Mouse (Mus musculus): ENCODE data around the gene Dennd5b.
"Not testable (repeated sequence)": the region's sequence is repeated elsewhere in the genome, so short reads cannot be mapped to it uniquely, and the experiment has no call there.

The Dennd5b gene

DNA sequence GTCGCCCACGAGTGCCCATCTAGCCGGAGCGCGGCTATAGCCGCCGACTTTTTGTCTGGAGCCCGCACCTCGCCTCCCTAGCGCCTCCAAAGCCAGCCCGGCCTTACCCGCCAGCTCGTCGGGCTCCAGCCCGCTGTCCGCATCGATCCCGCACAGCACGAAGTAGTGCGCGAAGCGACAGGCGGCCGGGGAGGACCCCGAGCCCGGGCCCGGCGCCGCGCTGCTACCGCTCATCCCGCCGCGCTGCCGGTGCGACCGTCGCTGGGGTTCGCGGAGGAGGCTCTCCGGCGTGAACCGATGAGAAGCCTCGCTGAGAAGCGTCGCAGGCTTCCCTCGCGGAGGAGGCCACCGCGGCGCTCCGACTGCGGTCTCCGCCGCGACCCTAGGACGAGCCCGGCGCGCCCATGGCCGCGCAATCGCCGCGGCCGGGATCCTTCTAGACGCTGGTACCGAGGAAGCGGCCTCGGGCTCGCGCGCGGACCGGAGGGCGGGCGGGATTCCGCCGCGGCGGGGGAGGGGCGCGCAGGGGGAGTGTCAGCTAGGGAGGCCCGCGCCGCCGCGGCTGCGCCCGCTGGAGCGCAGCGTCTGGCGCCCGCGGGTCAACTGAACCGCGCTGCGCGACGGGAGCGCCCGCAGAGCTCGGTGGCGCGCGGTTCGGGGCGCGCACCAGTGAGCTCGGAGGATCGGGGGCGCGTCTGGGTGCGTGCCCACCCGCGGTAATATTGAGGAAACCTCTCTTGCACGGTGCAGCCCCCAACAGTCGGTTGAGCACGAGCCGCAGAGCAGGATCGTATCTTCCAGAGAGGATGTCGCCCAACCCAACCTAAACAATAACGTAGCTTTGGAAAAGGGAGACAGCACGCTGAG, at the start of gene Dennd5b:
Dennd5b (minus strand) TSS at position 605 of the 867 bp plus-strand sequence.
- DNase-seq (ENCODE audit: low spot score in 2 of 2) = peak; percentile 57 to 77

DNA sequence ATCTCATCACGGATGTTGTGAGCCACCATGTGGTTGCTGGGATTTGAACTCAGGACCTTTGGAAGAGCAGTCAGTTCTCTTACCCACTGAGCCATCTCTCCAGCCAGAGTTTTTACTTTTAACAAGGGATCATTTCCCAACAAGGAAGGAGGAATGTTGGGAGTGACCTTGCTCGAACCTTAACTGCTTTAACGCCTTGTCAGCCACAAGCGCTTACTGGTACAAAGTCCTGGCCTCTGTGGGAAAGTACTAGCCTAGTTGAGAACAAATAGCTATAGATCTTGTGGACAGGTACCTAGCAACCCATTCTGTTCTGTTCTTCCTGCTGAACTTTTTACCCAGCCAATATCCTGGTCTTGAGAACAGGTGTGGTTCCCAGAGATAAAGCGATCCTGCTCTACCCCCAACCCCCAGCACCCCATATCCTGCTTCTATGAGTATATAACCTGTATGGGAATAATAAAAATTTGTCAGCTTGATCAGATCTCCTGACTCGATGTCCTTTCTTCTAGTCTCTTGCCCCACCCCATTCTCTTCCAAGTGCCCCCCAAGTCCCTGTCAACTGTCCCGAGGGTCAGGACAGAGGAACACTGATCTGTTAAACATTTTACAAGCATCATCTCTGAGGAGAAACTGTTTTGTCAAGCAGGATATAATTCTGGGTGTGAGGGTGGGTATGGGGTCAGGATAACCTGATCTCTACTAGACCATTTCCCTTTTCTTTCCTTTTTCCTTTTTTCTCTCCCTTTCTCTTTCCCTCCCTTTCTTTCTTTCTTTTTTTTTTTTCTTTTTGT, 47.2 kb upstream of the Dennd5b start:
- no peak for DNase-seq (ENCODE audit: low spot score in 2 of 2)

DNA sequence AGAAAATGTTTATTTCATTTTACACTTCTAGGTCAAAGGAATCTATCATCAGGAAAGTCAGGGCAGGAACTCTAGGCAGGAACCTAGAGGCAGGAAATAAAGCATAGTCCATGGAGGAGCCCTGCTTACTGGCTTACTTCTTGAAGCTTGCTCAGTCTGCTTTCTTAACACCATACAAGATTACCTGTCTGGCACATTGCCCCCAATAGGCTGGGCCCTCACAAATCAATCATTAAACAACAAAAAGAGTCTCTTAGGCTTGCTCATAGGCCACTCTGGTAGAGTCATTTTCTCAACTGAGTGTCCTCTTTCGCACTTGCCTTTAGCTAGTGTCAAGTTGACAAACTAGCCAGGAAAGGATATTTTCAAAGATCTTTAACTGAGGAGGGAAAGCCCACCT, 43.7 kb upstream of the Dennd5b start:
- DNase-seq (ENCODE audit: low spot score in 2 of 2) = no peak

DNA sequence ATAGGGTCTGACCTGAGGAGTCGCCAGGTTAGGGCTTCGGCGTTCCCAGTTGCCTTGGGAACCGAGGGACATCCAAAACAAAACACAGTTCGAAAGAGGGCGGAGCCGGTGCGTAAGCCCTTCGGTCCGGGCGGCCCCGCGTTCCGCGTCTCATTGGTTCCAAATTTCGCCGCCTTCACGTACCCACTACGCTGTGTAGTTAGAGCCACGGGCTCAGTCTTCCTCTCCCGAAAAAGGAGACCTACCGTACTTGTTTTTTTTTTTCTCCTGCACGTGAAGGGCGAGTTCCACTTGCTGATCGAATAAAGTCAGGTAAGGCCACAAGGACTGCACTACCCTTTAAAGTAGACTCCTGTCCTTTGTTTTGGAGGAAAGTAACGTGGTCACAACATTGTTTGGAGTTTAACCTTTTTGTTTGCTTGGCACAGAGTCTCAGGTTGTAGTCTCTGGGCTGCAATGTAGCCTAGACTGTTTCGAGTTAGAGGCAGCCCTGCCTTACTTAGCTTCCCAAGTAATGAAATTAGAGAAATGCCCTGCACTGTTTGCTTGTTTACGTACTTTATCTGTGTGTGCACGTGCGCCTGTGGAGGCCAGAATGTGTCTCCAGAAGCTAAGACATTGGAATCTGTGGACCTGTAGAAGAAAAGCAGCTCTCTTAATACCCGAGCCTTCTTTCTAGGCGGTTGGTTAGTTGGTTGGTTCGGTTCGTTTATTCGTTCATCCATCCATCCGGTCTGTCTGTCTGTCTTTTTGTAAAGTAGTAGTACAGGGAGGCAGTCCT, 40.1 kb upstream of the Dennd5b start:
- peak; percentile 58 to 66 for DNase-seq (ENCODE audit: low spot score in 2 of 2)

DNA sequence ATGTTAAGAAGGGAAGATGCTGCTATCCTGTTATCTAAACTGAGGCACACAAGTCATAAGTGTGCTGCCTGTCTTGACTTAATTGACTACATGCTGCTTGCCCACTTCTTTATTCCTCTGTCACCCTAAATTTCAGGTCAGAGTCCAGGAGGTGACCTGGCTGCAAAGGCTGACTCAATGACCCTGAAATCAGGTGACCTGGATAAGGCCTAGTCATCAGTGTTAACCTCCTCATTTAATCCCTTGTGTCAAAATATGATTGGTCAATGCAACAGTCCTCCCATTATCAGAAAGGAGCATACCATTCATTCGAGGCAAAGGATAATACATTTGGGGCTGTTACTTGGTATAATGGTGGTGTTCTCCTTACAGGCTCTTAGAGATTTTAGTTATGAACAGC, 38.0 kb upstream of the Dennd5b start, which contains the start of gene Etfbkmt:
Etfbkmt (plus strand) TSS at position 379 of the 400 bp plus-strand sequence.
- DNase-seq (ENCODE audit: low spot score in 2 of 2) = no peak

DNA sequence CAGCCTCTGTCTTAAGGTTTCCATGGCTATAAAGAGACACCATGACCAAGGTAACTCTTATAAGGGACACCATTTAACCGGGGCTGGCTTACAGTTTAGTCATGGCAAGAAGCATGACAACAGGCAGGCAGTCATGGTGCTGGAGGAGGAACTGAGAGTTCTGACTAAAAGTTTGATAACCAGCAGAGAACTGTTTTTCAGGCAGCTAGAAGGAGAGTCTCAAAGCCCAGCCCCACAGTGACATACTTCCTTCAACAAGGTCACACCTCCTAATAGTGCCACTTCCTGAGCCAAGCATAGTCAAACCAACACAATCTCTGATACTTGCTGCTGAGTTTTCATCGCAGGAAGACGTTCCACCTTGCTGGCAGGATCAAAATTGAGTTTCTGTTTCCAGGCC, 37.5 kb upstream of the Dennd5b start:
- DNase-seq (ENCODE audit: low spot score in 2 of 2) = no peak

DNA sequence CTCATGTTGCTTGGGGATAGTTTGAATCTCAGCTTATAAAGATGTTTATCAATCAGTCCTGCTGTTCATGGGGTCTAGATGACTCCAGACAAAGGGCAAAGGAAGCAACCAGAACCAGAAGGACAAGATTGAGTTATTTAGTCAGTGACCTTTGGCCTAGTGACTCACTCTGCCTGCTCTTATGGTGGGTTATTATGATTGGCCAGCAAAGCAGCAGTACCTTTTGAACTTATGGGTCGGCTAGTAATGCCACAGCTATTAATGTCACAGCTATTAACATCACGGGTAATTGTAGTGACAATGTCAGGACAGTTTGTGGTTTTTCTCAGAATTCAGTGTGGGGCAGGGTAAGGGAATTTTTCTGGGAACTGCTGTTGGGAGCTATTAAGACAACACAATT, 36.5 kb upstream of the Dennd5b start:
- DNase-seq (ENCODE audit: low spot score in 2 of 2) = no peak

DNA sequence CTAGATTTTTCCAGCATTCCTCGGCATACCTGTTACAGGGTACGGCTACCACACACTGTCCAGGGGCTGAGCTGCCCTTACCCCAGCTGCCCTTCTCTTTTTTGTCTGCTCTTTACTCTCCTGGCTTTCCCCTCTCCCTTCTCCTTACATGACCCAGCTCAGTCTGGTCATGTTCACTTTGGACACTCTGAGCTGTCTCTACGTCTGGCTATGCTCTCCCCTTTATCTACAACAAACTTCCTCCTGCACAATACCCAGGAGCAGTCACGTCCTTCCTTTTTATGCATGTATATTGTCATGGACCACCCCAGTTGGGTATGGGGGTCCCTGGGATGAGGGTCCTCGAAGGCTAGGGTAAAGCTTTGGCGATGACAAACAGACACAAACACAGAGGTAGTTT, 34.2 kb upstream of the Dennd5b start:
- DNase-seq (ENCODE audit: low spot score in 2 of 2) = no peak

DNA sequence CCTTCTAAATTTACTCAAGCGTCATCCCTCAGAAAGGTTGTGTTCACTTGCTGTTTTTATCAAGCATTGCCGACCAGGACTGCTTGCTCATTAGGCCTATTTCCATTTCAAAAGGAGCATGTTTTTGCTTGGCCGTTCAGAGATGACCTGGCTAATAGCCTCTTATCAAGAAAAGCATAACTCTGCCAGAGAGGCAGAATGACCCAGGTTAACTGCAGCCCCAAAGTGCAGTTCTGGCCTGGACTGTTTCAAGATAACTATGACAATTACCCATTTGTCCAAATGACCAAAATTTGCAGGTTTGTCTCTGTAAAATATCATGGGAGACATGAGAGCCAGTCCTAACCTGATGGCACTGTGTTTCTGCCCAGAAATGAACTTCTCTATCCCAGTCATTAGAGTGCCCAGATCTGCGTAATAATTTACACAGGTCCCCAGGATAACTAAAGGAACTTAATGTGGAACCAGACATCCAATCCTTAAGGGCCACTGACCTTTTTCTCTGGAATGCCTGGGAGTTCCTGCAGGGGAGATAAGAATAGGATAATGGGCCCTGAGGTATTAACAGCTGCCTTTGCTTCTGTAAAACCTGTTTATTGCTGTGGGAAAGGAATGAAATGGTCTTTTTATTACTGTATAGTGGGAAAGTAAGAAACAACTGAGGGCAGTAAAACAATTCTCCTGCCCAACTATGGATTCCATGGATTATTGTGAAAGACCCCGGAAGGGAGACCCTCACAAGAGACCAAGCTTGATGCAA, 33.1 kb upstream of the Dennd5b start:
- DNase-seq (ENCODE audit: low spot score in 2 of 2) = no peak

DNA sequence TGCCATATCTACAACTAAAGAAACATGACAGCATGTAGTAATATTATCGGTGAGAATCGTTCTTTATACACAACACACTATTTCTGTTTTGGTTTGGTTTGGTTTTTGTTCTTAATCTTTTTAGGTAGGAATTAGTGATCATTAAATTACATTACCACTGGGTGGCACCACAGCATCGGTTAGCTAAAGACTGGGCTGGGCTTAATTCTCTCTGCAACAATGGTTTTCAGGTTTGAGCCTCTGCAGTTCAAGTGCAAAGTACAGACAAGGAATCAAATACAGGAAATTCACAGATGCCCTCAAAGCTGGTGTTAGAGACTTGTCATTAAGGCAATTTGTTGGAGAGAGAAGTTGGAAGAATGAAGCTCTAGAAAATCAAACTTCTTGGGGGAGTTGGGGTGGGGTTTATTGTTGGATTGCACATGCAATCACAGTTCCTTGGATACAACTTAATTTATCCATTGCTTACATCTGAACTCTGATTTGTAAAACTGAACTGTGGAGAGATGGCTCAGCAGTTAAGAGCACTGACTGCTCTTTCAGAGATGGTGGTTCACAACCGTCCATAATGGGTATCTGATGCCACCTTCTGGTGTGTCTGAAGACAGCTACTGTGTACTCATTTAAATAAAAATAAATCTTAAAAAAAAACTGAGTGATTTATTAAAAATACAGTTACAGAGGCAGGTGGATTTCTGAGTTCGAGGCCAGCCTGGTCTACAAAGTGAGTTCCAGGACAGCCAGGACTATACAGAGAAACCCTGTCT, 31.0 kb upstream of the Dennd5b start:
- peak in 1 of 2 experiments; percentile 4 for DNase-seq (ENCODE audit: low spot score in 2 of 2)

DNA sequence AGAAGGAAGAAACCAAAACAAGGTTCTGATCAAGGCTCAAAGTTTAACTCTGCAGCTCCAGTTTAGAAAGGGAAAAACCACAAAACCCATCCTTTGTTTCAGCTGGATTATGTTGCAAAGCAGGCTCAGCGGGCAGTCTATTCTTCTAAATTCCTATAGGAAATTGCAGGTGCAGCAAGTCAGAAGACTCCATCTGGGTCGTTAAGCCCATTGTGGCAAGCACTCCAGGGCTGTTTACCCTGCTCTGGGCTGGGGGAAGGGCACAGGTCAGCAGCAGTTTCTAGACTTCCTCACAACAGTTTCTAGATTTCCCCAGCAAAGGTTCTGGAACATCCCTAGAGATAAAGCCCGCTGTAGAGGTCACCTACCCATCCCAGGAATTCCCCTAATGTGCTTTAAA, 29.6 kb upstream of the Dennd5b start:
- DNase-seq (ENCODE audit: low spot score in 2 of 2) = no peak

DNA sequence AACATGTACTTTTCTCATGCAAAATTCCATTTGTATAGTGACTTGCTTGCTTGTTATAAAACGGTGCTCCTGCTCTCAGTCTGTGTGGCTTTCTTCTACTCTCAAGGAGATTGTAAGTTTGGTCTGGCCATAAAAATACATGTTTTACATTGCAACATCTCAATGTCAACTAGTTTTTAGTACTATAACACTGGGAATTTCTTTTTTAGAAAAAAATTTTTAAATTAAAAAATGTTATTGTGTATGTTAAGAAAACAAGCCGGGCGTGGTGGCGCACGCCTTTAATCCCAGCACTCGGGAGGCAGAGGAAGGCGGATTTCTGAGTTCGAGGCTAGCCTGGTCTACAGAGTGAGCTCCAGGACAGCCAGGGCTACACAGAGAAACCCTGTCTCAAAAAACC, 28.4 kb upstream of the Dennd5b start, which contains the start of gene Gm10203:
Gm10203 (plus strand) TSS at position 301 of the 400 bp plus-strand sequence.
- DNase-seq (ENCODE audit: low spot score in 2 of 2) = not testable (repeated sequence)

DNA sequence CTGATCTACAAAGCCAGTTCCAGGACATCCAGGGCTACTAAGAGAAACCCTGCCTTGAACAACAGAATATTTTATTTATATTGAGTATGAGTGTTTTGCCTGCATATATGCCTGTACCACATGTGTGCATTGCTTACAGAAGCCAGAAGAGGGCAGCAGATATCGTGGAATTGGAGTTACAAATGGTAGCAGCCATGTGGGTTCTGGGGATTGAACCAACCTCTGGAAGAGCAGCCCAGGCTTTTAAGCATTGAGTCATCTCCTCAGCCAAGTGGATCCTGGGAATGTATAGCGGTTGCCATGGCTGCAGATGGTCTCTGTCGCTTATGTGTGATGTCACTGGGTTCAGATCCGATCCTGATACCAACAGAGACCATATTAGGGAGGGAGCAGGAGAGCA, 25.2 kb upstream of the Dennd5b start:
- peak in 1 of 2 experiments; percentile 30 for DNase-seq (ENCODE audit: low spot score in 2 of 2)

DNA sequence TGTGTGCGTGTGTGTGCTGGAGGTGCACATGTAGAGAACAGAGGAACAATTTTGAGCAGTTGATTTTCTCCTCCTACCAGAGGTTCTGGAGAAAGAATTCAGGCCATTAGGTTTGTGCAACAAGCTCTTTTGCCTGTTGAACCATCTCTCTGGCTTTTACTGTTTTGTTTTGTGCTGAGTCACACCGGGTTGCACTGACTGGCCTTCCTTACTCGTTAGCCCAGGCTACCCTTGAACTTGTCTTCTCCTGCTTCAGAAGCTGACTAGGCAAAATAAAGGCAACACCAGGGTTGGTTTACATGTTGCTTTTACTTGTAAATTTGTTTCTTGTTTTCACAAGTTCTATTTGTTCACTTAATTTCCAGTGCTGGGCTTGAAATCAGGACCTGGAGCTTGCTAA, 21.6 kb upstream of the Dennd5b start:
- no peak for DNase-seq (ENCODE audit: low spot score in 2 of 2)

DNA sequence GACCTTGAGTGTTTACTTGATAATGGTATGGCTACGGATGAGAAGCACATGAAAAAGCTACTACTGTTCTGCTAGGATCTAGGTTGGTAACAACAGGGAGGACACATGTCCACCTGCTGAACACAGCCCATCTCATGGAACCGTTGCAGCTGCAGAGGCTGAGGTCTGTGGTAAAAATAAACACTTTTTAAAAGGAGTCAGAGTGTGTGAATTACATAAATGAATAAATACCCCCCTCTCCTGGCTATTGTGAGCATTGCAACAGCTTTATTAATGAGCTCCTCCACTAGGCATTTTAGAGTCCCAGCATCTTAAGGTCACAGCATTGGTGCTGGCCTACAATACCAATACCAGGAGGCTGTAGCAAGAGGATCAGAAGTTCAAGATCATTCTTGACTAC, 18.4 kb upstream of the Dennd5b start:
- peak in 1 of 2 experiments; percentile 59 for DNase-seq (ENCODE audit: low spot score in 2 of 2)

DNA sequence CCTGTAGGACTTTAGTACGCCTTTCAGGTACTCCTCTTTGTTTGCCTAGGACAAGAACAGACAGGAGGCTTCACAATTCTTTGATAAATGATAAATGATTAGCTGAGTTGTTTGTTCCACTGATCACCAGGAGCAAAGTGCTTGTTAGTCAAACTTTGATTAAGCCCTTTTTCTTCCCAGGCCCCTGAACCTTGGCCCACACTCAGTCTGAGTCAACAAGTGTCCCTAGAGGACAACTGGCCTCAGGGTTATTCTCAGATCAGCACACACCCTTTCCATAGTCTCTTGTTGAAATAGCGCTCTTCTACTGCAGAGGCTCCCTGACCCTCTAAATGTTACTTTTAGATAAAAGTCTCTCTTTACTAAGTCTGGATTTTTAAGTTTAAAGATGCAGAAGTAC, 17.5 kb upstream of the Dennd5b start:
- DNase-seq (ENCODE audit: low spot score in 2 of 2) = no peak

DNA sequence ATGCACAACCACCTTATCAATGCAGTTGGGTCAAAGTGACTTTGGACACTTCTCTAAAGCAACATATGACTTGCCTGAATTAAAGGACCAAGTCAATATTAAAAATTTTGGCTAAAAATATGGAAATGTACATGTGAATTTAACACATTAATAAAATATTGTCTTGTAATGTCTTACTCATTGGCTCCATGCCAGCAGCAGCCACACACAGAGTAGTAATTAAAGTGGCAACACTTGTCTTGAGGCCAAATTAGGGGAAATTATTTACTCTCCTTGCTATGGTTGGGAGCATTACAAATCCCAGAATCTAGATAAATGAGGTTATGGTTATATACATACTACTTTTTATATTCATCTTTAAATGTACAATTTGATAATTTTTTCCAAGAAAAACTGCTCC, 15.5 kb upstream of the Dennd5b start:
- no peak for DNase-seq (ENCODE audit: low spot score in 2 of 2)

DNA sequence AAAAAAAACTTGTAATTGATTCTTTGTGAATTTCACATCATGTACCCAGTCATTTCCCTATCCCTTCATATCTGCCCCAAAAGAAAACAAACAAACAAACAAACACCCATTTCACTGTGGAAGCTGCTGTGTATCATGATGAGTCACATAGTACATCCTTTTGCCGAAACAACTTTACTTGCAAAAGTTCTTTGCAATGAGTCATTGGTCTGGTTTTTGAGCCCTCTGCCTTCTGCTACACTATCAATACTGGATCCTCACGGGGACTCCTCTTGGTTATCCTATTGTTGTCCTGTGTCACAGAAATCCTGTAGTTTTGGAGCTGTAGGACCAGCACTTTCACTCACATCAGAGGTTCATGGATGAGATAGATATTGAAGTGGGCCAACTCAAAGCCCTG, 7.4 kb upstream of the Dennd5b start:
- DNase-seq (ENCODE audit: low spot score in 2 of 2) = no peak

DNA sequence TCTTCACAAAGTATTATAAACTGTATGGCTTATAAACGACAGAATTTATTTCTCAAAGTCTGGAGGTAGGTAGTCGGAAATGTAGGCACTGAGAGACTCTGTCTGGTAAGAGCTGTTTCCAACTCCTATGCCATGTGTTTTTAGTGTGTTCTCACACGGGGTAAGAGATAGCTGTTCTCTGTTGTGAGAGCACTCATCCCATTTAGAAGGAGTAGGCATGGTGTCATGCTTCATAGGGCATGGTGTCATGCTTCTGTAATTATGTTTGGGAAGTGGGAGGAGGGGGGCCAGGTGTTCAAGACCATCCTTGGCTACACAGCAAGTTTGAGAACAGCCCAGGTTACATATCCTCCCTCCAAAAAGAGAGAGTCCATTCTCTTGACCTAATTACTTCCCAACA, 6.1 kb upstream of the Dennd5b start:
- DNase-seq (ENCODE audit: low spot score in 2 of 2) = no peak

DNA sequence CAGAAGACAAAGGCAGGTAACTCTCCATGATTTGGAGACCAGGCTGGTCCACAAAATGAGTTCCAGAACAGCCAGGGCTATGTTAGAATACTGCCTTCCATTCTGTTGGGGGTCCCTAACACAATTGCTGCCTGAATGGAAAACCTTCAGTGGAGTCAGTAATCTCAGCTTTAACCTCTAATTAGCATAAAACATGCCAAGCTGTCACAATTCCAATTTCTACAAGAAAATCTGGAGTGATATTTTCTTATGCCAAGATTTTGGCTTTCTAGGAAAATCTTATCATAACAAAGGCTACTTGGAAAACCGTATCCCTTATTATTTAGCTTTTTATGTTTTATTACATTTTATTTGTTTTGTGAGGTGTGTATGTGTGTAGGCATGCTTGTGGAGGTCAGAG, 2.0 kb upstream of the Dennd5b start:
- DNase-seq (ENCODE audit: low spot score in 2 of 2) = no peak

DNA sequence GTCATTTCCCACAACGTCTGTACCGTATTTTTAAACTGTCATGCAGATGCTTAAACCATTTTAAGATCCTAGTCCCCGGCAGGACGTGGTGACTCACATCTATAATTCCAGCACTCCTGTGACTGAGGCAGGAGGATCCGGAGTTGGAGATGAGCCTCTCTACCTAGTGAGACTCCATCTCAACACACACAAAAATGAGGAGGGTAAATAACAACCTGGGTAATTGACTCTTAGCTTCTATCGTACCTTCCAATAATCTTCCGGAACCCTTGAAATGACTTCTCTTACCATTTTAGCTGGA, 413 bp upstream of the Dennd5b start:
- DNase-seq (ENCODE audit: low spot score in 2 of 2) = no peak

Data from cerebellum, postnatal 4 days (tissue).